Mouse (Mus musculus): ENCODE measurements around the gene Rtca.

The Rtca gene

GRCm38 (mm10) chr3:116476686-116477298 is 31.2 kb downstream of the Rtca start:
- no peak for DNase-seq (ENCODE audit: low spot score)

DNA sequence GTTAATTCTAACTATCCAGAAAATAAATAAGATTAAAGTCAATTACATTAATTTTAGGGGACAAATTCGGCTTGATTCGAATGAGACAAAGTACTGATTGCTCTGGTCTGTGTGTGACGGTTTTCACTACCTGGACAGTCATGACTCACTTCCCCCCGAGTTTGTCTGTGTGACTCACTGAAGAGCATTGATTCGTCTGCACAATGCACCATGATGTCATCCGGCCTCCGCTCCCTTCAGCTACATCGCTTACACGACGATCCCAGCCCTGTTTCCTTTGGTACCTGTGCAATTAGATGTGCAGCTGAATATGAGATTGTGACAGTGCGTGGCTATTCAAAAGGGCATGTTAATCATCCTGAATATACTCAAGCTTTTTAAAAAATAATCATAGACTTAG is 33.4 kb downstream of the Rtca start:
- DNase-seq (ENCODE audit: low spot score) = no peak

DNA sequence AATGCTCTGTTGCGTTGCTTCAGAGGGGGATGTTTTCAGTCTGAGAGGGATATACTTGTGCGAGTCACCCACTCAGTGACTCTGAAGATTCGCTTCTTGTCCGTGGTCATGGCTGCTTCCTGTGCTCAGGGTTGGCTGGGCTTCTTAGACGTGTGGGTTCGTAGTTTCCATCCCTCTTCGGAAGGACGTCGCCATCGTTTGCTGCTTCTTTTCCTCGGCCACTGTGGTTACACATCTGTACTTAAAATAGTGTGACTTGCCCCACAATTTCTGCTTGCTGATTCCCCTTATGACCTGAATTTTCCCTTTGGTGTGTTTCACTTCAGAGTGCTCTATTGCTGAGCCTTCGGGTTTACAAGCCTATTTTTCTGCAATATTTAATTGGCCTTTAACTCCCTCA is 42.3 kb downstream of the Rtca start:
- no peak for DNase-seq (ENCODE audit: low spot score)

GRCm38 (mm10) chr3:116464318-116464717 is 43.7 kb downstream of the Rtca start:
- DNase-seq (ENCODE audit: low spot score) = no peak

GRCm38 (mm10) chr3:116461053-116461452 is 47.0 kb downstream of the Rtca start:
- no peak for DNase-seq (ENCODE audit: low spot score)

DNA sequence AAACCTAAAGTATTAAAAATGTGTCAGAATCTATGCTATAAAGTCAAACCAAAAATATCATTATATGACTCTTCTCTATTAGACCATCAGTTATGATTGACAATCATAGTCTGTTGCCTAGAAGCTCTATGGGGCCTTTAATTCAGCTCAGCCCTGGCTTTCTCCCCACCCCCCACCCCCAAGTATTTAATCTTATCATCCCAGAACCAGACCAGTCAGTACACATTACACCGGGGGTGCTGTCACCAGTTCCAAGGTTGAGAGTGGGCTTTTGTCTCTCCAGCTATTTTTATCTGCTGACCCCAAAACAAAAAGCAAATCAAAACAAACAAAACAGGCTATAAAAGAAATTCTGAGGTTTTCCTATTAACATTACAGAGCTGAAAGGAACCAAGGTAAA is 53.5 kb downstream of the Rtca start:
- DNase-seq (ENCODE audit: low spot score) = no peak

GRCm38 (mm10) chr3:116450741-116451140 is 57.3 kb downstream of the Rtca start:
- no peak for DNase-seq (ENCODE audit: low spot score)

GRCm38 (mm10) chr3:116444327-116444726 is 63.7 kb downstream of the Rtca start:
- no peak for DNase-seq (ENCODE audit: low spot score)

DNA sequence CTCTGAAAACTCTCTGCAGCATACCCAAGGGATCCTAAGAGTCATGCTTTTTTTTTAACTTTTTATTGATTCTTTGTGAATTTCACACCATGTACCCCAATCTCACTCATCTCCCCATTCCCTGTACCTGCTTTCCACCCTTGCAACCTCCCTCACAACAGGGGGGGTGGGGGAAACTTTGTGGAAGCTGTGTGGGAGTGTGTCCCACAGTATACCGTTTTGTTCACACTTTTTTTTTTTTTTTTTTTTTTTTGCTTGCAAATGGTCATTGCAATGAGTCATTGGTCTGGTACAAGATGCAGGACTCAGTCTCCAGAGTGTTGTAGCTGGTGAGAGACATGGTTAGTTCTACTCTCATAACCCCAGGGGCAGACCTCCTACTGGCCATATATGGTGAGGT is 65.2 kb downstream of the Rtca start:
- DNase-seq (ENCODE audit: low spot score) = no peak

DNA sequence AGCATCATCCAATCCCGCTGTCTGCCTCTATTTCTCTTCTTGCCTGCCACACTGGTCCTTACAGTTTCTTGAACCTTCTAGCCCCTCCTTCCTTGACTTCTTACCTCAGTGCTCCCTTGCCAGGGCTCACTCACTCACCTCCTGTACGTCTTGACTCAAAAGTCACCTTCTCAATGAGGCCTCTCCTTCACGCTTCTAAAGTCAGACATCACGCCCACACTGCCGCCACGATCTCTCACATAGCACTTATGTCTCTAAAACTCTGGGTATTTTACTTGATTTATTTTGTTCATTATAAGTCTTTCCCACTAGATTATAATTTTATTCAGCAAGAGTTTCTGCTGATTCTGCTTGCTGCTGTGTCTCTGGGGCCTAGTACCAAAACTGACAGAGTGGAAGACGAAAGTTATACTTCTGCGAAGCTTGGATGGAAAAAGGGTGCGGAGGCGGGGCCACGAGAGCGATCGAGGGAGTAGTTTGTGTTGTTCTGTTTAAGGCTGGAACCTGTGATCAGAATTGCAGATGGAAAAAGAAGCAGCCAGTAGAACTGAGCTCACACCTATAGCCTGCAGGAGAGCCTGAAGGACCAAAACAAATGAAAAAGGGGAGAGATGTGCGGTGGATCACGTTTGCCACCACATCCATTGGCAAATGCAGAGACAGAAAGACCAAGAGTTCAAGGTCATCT is 66.3 kb downstream of the Rtca start:
- no peak for DNase-seq (ENCODE audit: low spot score)

DNA sequence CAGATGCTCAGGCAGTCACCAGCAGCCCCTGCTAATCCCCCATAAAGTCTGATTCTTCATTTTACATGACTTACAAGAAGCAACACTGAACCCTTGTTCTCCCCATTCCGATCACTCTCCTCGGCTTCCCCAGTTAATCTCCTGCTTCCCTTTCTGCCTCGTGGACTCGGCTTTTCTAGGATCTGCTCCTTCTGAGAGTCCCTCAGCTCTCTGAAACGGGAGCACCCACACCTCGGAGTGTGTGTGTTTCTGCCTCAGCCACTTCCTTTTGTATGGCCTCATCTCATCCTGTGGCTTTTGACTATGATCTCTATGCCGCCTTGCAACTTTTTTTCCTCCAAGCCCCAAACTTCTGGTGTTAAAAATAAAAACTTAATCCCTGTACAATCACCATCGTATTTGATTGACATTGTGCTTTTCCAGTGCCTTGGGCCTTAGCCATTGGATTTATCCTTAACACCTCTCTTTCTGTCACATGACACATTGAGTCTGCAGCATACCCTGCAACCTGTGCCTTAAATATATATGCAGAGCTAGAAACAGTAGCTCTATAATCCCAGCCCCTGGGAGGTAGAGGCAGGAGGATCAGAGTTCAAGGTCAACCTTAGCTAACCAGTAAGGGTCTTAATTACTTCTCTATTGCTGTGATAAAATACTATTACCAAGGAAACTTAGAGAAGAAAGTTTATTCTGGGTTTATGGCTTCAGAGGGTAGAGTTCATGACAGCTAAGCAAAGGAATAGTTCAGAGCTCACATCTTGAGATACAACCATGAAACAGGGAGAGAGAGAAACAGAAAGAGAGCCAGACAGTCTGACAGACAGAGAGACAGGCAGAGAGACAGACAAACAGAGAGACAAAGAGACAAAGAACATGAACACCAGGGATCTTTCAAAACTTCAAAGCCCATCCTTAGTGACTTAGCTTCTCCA is 67.7 kb downstream of the Rtca start:
- no peak for DNase-seq (ENCODE audit: low spot score)

Data from spleen, adult 12 weeks (tissue).